Mouse (Mus musculus) liver, embryonic 11.5 days (tissue): ENCODE measurements around the gene Atp8a2. TPM values are rescaled to one million over a fixed set of nuclear protein-coding genes. Genes with fewer than 3 reads are reported as not detected.

ENCODE experiments used
- ATAC-seq: fragments of 200-750 bp; cut with Nextera tagmentation; replicated peaks from 2 replicates; pipeline ENCODE4 v1.8.0; 2017; ENCODE audit warnings: moderate number of reproducible peaks, mild to moderate bottlenecking, moderate TSS enrichment, moderate library complexity; ENCODE audit not compliant: low FRiP score
- DNase-seq: peaks from one replicate; pipeline ENCODE4 v3.0.0-alpha.2; 2017; ENCODE audit warnings: low spot score
- H3K27ac ChIP-seq: fragments of 300-500 bp; sonication (generic); 2 replicates; pipeline ENCODE4 v1.5.1; 2014; ENCODE audit warnings: mild to moderate bottlenecking, low read depth, low read length, control low read depth
- H3K27me3 ChIP-seq: fragments of 300-500 bp; sonication (generic); replicated peaks from 2 replicates; pipeline ENCODE4 v1.6.1; 2014; ENCODE audit warnings: low read length, mixed read lengths; ENCODE audit not compliant: control insufficient read depth, insufficient read depth
- H3K36me3 ChIP-seq: fragments of 300-500 bp; sonication (generic); 2 replicates; pipeline ENCODE4 v1.6.1; 2014; ENCODE audit warnings: mild to moderate bottlenecking, low read length, moderate library complexity, mixed read lengths; ENCODE audit not compliant: control insufficient read depth, insufficient read depth
- H3K4me1 ChIP-seq: fragments of 300-500 bp; sonication (generic); replicated peaks from 2 replicates; pipeline ENCODE4 v1.6.1; 2014; ENCODE audit warnings: low read length, mixed read lengths; ENCODE audit not compliant: control insufficient read depth, insufficient read depth
- H3K4me2 ChIP-seq: fragments of 300-500 bp; sonication (generic); 2 replicates; pipeline ENCODE4 v1.6.1; 2014; ENCODE audit warnings: mild to moderate bottlenecking, control low read depth, moderate library complexity
- H3K4me3 ChIP-seq: fragments of 300-500 bp; sonication (generic); 2 replicates; pipeline ENCODE4 v1.5.1; 2014; ENCODE audit warnings: low read depth, low read length, control low read depth
- H3K9ac ChIP-seq: fragments of 300-500 bp; sonication (generic); 2 replicates; pipeline ENCODE4 v1.6.1; 2014; ENCODE audit warnings: low read depth, low read length, control low read depth
- H3K9me3 ChIP-seq: fragments of 300-500 bp; sonication (generic); 2 replicates; pipeline ENCODE4 v1.6.1; 2016; ENCODE audit warnings: low read length, inconsistent platforms, mixed read lengths; ENCODE audit not compliant: control insufficient read depth
- WGBS: fragments of 180-500 bp; shearing (Covaris S2); extraction: QIAGEN DNeasy Blood & Tissue Kit; methylation state at CpG from one replicate; pipeline ENCODE4 v1.1.7; 2014; 5-methylcytosine and 5-hydroxymethylcytosine counted together
- polyA plus RNA-seq: library from polyadenylated mRNA; unstranded; fragments of >200 nt; fragmentation: Nextera tagmentation; extraction: Ambion mirVana; gene quantifications from 2 replicates; pipeline ENCODE4 v1.2.1, GENCODE M21; 2014

Gene Atp8a2
- polyA plus RNA-seq, 1 experiment from 2014 or later = 2.2 TPM

DNA sequence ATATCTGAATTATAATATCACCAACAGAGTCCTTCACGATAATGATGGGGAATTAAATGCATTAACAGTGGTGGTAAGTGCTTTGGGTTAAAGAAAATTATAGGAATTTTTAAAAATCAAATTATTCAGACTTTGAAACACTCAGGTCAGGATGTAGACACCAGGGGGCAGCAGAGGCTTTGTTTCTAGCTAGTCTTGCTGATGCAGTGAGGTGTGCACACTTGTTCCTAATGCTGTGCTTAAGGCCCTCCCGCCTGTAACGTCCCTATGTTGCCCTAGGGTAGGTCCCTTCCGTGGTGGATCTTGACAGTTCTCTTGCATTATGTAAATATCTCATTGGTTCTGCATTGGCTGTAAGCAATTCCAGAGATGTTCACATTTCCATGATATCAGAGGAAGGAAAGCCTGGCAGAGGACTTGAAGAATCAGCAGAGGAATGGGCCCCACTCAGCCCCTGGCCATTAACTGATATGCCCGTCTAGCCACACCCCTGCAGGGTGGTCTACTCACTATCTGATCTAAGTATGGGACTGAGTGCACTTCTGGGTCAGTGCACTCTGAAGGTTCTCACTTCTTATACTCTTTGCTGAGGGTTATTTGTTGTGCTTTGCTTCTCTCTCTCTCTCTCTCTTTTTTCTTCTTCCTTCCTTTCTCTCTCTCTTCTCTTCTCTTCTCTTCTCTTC, 591.2 kb downstream of the Atp8a2 start:
- DNase-seq (no peak), ATAC-seq (no peak)
- Histone ChIP-seq H3K4me2 (no peak overlapping the region), H3K36me3 (no peaks in the 10 kb centered on the region), H3K27ac (no peak overlapping the region), H3K27me3 (no peaks in the 10 kb centered on the region), H3K9me3 (no peaks in the 10 kb centered on the region), H3K4me3 (no peak overlapping the region), H3K9ac (no peak overlapping the region), H3K4me1 (no peaks in the 10 kb centered on the region)
- WGBS = 22% methylated on average over 5 of the region's 5 CpGs

DNA sequence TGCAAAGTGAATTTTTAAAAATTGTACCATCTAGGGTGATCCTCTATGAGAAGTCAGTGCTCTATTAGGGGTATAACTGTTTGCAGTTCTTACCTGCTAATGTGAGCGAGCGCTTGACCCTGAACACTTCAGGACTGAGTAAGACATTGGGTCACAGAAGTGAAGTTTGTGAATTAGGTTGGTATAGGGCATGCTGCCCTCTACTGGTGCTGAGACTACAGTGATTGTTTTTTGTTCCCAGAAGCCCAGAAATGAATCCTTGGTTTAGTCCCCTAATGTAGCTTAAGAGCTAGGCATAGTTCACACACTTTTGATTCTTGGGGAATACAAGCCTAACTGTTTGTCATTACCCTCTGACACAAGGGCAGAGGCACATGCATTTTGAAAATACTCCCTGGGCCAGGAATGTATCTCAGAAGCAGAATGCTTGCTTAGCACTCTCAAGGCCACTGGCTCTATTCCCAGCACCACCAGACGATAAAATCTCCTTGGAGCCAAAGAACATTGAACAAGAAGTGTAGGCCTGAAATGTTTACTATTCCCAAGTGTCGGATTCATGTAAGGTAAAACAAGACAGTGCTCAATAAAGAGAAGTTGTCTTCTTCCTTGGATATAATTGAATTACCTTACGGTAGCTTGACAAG, 592.9 kb downstream of the Atp8a2 start:
- no peak overlapping the region for H3K27ac ChIP-seq
- no peak overlapping the region for H3K9ac ChIP-seq
- no peaks in the 10 kb centered on the region for H3K9me3 ChIP-seq
- no peak for DNase-seq
- no peaks in the 10 kb centered on the region for H3K27me3 ChIP-seq
- H3K36me3 ChIP-seq = no peaks in the 10 kb centered on the region
- no peak for ATAC-seq
- H3K4me2 ChIP-seq = no peak overlapping the region
- no peaks in the 10 kb centered on the region for H3K4me1 ChIP-seq
- 62% methylated on average over 5 of the region's 5 CpGs for WGBS
- H3K4me3 ChIP-seq = no peak overlapping the region

GRCm38 (mm10) chr14:59598260-59598627, 598.7 kb downstream of the Atp8a2 start:
- Histone ChIP-seq H3K4me3 (peak overlapping the region; percentile 90), H3K27ac (no peak overlapping the region; the same call in 1 of the 2 replicates), H3K27me3 (no peaks in the 10 kb centered on the region), H3K4me1 (peaks cover 8% of the 10 kb centered on the region), H3K9me3 (no peaks in the 10 kb centered on the region), H3K36me3 (no peaks in the 10 kb centered on the region; the same call in 1 of the 2 replicates), H3K9ac (peak overlapping the region; percentile 86), H3K4me2 (peak overlapping the region; percentile 81)
- 3% methylated on average over 8 of the region's 8 CpGs for WGBS
- no peak for DNase-seq
- peak; percentile 19; the same call in 1 of the 2 replicates for ATAC-seq

DNA sequence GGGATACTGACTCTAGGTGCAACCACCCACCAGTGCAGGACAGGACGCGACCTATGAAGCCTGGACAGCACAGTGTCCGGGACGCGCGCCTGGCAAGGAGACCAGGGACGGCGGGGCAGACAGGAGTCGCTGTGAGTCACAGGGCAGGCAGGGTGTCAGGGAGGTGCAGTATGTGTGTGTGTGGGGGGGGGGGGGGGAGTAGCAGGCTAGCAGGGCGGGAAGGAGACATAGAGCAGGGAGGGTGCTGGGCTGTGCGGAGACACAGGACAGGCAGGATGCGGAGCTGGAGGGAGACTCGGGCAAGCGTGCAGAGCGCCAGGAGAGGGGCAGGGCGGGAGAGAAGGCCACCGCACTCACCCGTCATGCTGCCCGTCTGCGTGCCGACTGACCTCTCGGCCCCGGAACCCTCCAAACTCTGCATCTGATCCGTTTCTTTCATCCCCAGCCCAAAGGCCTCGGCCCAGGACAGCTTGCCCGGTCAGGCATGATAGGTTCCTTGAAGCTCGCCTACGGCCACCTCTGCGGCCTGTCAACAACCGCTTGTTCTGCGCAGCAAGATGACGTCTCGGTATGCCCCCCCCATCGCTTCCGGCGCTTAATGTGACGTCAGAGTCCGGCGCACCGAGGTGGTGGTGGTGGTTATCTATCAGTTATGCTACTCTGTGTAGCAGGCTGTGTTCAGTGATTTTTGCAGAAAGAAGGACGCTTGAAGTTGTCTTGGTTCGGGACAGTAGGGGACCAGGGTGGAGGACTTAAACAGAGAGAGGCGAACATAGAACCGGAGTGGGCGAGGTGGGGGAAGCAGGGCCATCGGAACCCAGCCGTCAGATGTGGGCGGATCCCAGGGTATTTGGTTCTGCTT, 599.4 kb downstream of the Atp8a2 start, which contains the start of gene Cdadc1:
Cdadc1 (minus strand) TSS at position 562 of the 862 bp plus-strand sequence.
- DNase-seq = peak; percentile 100
- peak; percentile 93 for ATAC-seq
- WGBS = 0% methylated on average over 47 of the region's 48 CpGs
- Histone ChIP-seq H3K27me3 (no peaks in the 10 kb centered on the region), H3K9me3 (no peaks in the 10 kb centered on the region), H3K36me3 (no peaks in the 10 kb centered on the region; the same call in 1 of the 2 replicates), H3K9ac (peak within 1 kb of the TSS; percentile 86), H3K27ac (no peak within 1 kb of the TSS; the same call in 1 of the 2 replicates), H3K4me1 (peaks cover 8% of the 10 kb centered on the region), H3K4me3 (peak within 1 kb of the TSS; percentile 90), H3K4me2 (peak within 1 kb of the TSS; percentile 81)

DNA sequence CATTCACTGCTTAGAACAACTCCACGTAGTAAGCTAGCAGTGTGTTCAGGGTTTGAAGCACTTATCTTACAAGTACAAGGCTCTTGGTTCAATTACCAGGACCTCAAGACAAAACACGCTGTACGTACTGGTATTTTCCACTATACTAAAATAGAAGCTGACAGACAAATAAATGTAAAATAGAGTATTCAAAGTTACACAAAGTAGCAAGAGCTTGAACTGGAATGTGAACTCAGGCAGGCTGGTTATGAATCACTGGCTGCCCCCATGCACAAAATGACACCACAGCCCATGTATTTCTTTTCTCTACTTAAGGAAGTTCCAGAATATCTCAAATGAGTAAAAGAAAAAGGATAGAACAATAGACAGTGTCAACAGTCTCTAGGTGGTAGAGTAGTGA, 602.0 kb downstream of the Atp8a2 start:
- 92% methylated on average over 3 of the region's 3 CpGs for WGBS
- Histone ChIP-seq H3K9me3 (no peaks in the 10 kb centered on the region), H3K4me1 (peaks cover 8% of the 10 kb centered on the region), H3K9ac (no peak overlapping the region), H3K4me2 (no peak overlapping the region), H3K27ac (no peak overlapping the region), H3K36me3 (no peaks in the 10 kb centered on the region; the same call in 1 of the 2 replicates), H3K4me3 (no peak overlapping the region), H3K27me3 (no peaks in the 10 kb centered on the region)
- ATAC-seq = no peak
- no peak for DNase-seq

GRCm38 (mm10) chr14:59592593-59592992, 604.4 kb downstream of the Atp8a2 start:
- H3K4me3 ChIP-seq = no peak overlapping the region
- H3K36me3 ChIP-seq = peaks cover 7% of the 10 kb centered on the region; the same call in 1 of the 2 replicates
- peaks cover 8% of the 10 kb centered on the region for H3K4me1 ChIP-seq
- H3K9me3 ChIP-seq = no peaks in the 10 kb centered on the region
- no peak for DNase-seq
- H3K27me3 ChIP-seq = no peaks in the 10 kb centered on the region
- no peak overlapping the region for H3K9ac ChIP-seq
- H3K4me2 ChIP-seq = no peak overlapping the region
- no peak for ATAC-seq
- no peak overlapping the region for H3K27ac ChIP-seq
- WGBS = 97% methylated on average over 3 of the region's 3 CpGs

DNA sequence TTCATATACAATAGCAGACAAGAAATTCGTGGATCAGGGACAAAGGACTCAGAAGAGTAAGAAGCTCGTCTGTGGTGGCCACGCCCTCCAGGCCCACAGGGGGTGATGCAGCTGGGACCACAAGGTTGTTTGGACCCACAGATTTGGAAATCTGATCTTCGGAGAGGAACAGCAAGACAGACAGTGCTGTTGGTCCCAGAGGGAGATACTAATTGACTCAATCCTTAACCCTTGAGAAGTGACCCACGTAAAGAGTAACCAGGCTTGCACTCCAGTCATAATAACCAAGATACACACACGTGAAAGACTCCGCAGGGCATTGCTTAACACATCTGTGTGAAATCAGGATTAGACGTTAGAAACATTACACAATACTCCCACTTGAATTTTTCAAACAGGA, 605.1 kb downstream of the Atp8a2 start:
- H3K4me2 ChIP-seq = no peak overlapping the region
- WGBS = 82% methylated on average over 8 of the region's 8 CpGs
- peaks cover 7% of the 10 kb centered on the region; the same call in 1 of the 2 replicates for H3K36me3 ChIP-seq
- no peaks in the 10 kb centered on the region for H3K9me3 ChIP-seq
- no peak overlapping the region for H3K27ac ChIP-seq
- DNase-seq (no peak), ATAC-seq (no peak)
- no peak overlapping the region for H3K4me3 ChIP-seq
- peaks cover 5% of the 10 kb centered on the region for H3K4me1 ChIP-seq
- H3K9ac ChIP-seq = no peak overlapping the region
- no peaks in the 10 kb centered on the region for H3K27me3 ChIP-seq

DNA sequence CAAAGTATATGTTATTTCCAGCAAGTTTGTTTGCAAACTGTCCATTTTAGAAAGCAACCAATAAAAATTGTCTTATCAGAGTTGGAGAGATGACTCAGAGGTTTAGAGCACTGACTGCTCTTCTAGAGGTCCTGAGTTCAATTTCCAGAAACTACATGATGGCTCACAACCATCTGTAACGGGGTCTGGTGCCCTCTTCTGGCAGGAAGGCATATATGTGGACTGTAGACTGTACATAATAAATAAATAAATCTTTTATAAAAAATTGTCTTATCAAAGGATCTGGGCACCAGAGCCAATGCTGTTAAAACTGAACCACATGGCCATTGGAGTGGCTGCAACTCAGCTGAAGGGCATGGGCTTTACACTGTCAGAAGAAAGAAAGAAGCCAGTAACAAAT, 606.4 kb downstream of the Atp8a2 start:
- Histone ChIP-seq H3K27me3 (no peaks in the 10 kb centered on the region), H3K9ac (no peak overlapping the region), H3K4me1 (no peaks in the 10 kb centered on the region), H3K27ac (no peak overlapping the region), H3K4me3 (no peak overlapping the region), H3K36me3 (peaks cover 7% of the 10 kb centered on the region; the same call in 1 of the 2 replicates), H3K4me2 (no peak overlapping the region), H3K9me3 (no peaks in the 10 kb centered on the region)
- no peak for DNase-seq
- WGBS = 80% methylated on average over 1 of the region's 1 CpGs
- ATAC-seq = no peak
